Mouse (Mus musculus) liver (tissue): ENCODE measurements at regions not wholly inside any gene's neighbourhood (a gene's known extent, or its start where the extent isn't known, plus 50 kb on each side); places are given as distances from the start of the nearest gene placed in this dataset.
A peak's percentile ranks its signal among the peaks of the same experiment; 100 is the strongest.

Experiments used
- DNase-seq: peaks from one replicate; pipeline ENCODE4 v3.0.0-alpha.2; 2020; ENCODE audit warnings: mixed read lengths

DNA sequence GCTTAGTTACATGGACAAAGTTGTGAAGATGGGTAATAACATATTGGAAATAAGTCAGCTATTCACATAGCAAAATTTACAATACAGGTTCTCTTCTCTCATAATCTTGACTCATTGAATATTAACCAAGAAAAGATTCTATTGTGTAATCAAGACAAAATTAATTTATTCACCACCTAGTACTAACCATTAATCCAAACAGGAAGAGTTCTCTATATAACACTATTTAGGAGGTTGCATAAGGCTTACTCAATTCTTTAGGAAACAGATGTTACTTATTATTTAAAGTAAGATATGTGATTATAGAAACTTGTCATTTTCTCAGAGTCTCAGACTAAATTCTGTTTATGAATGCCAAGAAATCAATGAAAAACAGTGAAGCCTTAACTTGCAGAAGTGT, 600.4 kb upstream of the Tusc1 start:
- no peak for DNase-seq

DNA sequence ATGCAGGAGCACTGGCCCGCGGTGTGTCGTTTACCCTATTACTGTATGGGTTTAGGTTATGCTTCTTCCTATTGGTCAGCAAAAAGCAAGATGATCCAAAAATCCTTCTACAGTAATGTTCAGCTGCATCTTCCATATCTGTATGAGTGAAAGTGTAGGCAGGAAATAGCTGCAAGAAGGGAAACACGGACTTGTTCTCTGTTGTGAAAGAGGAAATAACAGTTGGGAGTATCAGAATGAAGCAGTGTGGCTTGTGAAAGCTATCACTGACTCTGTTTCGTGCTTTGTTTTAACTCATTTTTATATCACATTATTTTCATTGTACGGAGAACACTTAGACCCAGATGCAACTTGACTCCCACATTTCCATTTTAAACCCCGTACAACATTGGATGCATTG, 591.8 kb upstream of the Tusc1 start:
- DNase-seq = no peak

DNA sequence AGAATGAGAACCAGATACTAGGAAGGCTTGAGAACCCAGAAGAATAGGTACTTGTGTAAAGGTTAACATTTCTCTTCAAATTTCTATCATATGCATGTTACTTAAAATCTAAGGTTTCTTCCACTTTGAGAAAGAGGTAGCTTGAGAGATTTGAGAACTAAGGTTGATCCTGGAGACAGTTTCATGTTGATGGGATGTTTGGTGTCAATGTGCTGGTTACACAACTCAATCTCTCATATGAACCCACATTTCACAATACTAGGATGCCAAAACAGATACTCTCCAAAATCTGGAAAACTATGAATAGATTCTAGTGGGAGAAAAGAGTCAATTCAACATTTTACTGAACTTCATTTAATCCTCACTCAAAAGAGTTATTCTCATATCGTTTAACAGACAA, 589.1 kb upstream of the Tusc1 start:
- no peak for DNase-seq

DNA sequence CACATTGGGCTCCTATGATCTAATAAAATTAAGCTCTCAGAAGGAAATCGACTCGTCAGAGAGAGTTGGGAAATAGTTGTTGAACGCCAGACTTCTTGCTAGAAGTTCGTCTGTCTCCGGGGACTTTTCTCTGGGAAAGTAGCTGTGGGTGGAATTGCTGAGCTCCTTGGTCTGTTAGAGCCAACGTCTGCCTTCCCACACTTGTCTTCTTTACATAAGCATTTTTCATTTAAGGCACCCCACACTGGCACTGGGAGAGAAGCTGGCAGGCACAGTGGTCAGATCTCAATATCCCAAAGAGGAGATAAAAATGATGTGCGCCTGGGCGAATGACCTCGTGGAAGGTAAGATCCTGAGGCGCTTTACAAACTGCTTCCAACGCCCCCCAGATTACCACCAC, 551.3 kb upstream of the Tusc1 start:
- no peak for DNase-seq

DNA sequence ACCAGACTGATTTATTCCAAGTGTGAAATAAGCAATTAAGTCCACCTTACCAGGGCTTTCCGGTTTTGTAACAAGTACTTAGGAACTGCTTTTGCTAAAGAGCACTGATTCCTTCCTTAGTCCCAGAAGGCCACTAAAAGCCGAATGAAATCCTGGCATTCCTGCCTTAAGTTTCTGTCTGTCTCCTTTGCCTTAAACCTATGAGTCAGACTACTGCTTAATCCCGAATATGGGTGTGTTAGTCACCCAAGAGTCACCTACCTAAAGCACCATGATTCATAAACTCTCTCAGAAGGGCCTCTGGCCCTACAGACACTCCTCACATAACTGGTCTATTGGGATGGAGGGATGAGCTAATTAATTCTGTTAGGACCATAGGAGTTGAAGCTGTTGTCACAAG, 546.0 kb upstream of the Tusc1 start:
- no peak for DNase-seq

DNA sequence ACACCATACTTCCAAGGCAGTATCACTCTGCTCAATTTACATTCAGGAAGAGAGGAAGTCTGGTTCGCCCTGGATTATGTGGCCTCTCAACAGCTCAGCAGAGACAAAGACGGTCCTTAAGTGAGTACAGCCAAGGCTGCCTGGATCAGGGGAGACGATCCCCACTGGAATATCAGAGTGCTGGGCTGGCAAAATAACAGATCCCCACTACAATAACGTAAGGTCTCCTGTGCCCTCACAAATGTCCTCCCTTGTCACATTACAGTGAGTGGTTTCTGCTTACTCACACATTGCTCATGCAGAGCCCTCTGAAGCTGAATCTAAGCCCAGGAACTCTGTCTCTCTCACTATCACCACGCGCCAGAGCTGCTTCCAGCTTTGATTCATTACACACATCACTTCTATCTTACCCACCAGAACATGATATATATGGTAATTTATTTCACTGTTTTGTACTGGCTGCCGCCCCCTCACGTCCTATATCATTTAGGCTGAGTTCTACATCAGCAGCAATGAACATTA, 544.1 kb upstream of the Tusc1 start:
- DNase-seq = no peak

DNA sequence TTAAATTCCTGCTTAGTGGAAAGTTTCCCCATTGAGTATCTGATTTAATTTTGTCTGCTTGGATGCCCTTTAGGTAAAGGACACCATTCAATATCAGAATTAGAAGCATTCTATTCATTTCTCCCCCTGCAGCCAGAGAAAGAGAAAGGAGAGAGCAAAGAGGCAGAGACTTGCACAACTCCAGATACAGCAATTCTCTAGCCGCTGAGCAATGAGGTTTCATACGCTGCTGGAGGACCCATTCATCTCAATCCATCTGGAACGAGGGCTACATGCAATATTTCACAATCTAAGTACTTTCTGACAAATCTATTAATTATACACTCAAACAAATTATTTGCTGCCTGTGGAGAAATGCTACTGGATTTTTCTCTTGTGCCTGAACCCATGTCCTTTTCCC, 538.0 kb upstream of the Tusc1 start:
- DNase-seq = no peak

DNA sequence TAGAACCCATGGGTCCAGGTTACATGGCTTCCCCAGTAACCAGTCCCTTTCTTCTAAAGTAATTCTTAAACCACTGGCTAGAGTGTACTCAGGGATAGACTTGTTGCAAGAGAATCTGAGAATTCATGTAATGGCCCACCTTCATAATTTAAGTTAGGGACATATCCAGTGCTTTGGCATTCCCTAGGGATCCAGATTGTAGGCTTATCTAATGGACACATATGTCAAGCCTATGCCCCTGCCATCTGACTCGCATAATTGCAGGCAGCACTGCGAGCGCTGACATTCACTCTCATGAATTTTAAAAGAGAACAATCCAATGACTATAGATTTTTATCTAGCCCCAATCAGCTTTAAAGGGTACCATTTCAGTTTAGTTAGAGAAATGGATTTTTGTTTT, 518.1 kb upstream of the Tusc1 start:
- DNase-seq = no peak

DNA sequence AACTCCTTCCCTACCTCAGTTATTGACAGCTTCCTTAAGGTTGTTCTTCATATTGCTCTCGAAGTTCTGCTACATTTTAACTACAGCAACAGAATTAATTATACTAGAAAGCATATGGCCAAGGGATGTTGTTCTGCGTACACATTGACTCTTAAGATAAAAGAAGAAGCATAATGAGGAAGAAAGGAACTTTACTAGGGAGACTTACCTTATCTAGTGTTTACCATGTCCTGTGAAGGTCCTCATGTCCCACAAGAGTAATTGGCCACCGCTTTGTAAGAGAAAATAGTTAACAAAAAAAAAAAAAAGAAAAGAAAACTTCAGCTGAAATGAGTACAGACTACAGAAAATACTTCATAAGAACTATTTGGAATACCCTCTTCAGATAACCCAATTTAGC, 513.9 kb upstream of the Tusc1 start:
- DNase-seq = no peak

DNA sequence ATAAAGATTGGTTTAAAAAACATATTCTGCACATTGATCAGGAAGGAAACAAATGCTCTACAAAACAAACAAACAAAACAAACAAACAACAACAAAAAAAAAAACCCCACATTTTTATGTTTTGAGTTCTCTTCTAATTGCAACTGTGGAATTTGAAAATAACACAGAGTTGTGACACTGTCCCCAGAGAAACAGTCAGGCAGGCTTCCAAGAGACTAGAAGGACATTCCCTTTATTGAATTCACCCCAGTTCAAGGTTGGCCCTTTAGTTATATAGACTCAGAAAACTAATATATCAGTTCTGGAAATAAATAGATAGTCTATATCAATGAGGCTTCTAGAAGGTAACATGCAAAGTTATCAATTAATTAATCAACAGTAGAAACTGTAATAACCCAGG, 495.4 kb upstream of the Tusc1 start:
- no peak for DNase-seq

DNA sequence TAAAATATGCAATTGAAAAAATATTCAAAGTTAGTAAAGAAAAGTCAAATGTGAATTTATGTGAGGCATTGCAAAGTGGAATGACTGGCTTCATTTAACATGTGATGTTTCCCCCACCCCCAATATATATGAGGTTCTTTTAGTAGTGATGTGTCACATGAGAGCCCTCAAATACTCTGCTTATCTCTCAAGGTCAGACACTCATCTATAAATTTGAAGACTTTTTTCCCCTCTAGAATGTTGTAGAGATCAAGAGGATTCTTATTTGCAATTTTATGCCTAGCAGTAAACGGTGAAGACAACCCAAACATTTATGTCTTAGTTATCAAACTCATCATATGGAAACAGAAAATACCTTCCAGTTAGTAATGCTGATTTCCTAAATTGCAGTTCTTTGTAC, 457.8 kb upstream of the Tusc1 start:
- DNase-seq = no peak

DNA sequence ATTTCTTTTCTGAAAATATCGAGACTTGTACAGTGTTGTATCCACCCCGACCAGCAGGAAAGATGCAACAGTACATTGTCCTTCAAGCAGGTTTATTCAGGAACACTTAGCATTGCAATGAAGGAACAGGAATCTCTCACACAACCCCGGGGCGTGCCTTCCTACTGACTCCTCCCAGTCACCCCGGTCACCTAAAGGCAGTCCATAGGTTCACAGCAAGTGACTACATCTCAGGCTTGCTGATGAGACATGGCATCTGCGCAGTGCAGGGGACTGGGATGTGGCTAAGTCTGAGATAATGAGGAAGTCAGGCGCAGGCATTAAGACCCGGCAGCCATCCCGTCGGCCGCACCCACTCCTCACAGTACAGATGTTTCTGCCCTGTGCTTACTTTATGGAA, 454.8 kb upstream of the Tusc1 start:
- DNase-seq = no peak

DNA sequence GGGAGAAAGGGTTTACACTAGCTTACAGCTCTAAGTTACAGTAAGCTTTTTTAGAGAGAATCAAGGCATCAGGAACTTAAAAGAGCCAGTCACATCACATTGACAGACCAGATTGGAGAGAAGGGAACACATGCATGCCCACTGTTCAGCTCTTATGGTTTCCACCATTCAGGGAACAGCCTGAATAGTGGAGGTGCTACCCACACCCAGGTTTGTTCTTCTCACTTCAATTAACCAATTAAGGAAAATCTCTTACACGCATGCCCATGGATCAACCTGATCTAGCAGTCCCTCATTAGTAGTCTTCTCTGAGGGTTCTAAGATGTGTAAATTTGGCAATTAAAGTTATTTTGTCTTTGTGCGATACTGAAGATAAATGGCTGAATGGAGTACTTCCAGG, 419.2 kb upstream of the Tusc1 start:
- no peak for DNase-seq

DNA sequence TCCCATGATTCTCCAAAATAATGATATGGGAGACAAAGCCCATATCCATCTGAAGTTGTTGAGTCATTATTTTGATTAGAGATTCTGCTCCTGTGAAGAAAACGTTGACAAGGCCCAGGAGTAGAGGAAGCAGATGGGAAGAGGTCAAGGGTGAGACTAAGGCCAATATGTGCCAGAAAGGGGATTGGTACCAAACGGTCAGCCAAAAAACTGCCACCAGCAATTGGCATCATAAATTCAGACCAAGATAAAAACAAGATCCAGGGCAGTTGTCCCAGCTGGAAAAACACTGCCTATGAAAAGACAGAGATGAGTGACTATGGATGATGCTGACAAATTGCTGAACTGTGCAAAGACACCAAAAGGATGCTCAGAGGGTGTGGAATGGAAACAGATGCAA, 411.0 kb upstream of the Tusc1 start:
- no peak for DNase-seq

DNA sequence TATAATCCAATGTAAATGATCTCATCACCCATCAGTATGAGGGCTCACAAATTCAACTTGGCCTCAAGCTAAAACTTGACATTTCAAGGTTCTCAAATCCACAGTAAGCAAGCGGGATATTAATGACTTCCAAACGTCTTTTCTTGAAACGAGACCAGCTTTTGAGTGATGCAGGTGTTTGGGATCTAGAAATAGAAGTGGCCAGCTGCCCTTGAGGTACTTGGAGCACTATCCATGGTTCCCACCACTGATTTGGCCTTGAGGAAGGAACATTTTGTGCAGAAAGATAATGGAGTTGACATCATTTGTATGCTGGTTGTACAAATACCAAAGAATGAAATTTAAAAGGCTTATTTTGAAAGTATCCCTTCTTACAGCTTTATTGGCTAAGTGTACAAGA, 378.4 kb upstream of the Tusc1 start:
- no peak for DNase-seq

DNA sequence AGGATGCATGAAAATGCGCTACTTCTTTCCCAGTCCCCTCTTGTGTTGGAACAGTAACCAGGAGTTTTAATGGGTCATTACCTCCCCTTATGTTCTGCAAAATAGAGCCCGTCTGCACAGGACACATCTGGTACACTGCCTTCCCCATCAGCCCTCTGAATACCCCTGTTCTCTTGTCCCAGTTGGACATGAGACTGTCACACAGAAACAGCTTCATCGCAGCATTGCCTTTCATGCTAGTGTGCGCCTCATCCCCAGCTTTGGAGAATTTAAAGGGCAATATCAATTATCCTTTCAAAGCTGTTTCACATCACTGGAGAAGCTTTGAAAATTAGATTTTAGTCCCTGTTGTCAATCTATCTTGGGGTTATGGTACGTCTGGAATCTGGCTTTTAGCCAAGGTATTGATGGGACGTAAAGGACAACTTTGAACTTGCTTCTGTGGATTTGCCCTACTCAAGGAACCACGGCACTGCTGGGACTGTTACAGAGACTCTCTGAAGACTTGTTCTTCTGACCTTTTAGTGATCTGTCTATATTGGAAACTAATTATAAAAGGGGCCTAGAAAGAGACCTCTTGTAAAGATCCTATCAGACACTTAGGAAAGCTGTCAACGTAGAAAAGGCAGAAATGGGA, 341.2 kb upstream of the Tusc1 start:
- DNase-seq = no peak

DNA sequence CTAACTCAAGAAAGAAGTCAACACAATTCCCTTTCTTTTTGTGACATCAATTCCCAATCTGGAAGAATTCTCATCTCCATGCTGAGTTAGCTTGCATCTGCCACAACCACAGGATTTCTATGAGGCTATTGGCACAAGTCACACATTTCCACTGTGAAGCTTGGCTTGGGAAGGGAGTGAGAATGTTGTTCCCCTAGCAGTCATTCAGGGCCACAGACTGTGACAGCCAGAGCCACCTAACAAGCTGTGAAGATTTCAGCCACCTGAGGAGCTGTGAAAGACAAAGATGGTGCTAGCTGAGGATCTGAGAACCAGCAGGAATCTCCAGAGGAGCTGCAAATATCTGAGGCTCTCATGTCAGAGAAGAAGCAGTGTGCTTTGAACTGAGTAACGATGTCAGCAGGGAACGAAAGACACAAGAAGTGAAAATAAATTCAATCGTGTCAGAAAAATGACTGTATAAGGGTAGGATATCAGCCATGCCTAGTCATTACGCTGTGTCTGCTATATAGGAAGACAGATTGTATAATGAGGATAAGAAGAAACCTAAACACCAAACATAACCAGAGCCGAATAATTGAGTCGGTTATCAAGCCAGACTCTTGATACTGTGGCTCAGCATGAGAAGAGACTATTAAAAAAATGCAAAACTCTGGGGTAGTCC, 340.6 kb upstream of the Tusc1 start:
- no peak for DNase-seq

DNA sequence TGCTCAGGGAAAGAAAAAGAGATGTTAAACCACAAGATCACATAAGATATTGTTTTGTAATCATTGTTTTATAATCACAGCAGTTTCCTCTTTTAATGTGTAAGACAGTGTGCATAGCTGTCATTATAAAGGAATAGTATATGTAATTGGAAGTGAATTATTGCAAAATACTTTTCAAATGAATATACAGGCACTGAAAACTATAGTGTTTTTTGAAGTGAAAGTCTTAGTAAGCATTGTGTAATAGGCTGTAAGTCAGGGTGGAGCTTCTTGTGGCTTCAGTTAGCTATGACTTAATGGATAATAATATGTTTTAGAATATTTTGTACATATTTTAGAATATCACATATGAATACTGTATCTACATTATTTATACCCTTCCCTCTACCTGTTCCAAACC, 333.7 kb upstream of the Tusc1 start:
- no peak for DNase-seq

DNA sequence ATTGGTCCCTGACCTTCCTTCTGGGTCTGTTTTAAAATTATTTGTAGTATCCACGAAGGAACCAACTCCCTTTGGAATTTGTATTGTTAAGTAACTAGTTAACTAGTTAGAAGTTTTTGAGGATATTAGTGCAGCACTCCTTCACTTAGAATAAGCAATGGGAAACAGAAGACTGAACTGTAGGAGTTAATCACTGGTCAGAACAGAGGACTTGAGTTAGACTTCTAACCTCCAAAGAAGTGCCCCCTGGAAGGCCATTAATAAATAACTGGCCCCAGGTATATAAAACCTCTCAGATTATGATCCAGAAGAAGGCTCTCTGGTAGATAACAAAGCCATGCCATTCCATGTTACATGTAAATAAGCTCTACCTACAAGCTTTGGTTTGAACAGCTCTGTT, 329.0 kb upstream of the Tusc1 start:
- DNase-seq = no peak

DNA sequence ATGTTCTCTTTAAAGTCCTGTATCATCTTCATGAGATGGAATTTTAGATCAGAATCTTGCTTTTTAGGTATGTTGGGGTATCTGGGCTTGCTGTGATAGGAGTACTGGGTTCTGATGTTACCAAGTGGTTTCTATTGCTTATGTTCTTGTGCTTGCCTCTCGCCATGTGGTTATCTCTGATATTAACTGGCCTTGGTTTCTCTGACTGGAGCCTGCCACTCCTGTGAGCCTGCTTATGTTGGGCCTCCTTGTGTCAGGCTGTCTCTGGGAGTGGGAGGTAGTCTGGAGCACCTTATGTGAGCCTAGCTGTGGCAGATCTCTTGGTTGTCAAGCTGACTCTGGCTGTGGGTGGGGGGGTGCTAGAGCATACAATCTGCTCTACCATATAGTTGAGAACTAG, 302.9 kb upstream of the Tusc1 start:
- peak; percentile 6 for DNase-seq

DNA sequence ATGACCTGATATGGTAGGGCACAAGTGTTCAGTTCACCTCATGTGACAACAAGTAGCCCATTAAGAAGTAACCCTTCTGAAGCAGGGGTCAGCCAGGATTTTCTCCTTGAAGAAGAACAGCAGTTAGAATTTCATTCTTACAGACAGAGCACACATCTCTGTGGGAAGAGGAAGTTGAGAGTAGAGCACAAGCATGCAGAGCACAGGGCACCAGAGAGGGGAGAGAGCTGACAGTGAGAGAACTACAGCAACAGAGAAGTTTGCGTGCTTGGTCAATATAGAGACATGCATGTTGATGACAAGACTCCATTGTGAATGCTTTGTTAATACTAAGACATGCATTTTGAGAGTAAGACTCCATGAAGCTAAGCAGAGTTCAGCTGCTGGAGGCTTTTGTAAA, 263.2 kb upstream of the Tusc1 start:
- no peak for DNase-seq

DNA sequence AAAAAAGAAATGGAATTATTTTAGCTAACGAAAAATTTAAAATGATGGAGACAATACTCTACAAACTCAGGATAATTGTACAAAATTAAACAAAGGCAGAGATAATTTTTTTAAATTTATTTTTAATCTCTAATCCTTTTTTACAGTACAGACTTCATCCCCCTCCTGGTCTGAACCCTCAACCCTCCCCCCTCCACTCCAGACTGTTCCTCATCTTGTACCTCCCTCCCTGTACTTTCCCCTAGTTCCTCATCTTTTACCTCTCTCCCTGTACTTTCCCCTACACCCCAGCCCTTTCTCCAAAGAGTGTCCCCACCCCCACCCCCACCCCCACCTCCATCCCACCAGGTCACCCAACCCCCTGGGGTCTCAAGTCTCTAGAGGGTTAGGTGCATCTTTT, 249.0 kb upstream of the Tusc1 start:
- no peak for DNase-seq

DNA sequence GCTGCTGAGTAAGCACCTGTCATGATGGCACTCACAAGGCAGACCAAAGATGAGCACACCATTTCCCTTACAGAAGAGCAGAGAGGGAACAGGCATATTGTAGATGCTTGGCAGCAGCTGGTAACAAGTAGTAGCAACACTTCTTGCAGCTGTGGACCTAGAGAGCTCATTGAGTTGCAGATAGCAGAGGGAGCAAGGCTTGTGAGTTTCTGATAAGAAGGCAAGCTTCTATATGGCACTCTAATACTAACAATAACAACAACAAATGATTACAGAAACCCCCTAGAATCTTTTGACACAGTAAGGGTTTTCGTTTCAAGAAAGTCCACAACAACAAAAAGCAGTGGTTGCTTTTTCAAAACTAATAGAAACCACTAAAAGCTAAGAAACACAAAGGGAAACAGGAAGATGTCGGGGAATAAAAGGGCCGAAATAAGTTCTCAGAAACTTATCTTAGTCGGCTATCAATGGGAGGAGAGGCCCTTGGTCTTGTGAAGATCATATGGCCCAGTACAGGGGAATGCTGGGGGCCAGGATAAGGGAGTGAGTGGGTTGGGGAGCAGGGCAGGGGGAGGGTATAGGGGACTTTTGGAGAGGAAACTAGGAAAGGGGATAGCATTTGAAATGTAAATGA, 248.5 kb upstream of the Tusc1 start:
- DNase-seq = peak; percentile 77

DNA sequence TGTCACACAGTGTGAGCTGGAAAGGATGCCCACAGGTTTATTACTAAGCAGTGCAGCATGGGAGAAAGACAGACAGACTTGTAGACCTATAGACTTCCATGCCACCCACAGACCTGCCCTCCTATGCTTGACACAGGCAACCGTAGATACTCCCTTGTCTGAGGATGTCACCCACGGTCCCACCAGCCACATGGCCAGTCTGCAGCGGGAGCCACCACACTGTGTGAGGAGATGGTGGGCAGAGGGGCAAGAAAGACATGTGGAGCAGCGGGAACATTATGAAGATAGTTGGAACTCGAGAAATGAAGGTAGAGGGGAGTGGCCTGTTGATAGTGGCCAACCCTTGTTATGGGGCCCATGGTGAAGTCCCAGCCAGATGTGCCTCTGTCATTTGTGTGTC, 244.0 kb upstream of the Tusc1 start:
- no peak for DNase-seq
